20 mouse cellular contexts compared by ENCODE assay signal in the genomic region with DNA sequence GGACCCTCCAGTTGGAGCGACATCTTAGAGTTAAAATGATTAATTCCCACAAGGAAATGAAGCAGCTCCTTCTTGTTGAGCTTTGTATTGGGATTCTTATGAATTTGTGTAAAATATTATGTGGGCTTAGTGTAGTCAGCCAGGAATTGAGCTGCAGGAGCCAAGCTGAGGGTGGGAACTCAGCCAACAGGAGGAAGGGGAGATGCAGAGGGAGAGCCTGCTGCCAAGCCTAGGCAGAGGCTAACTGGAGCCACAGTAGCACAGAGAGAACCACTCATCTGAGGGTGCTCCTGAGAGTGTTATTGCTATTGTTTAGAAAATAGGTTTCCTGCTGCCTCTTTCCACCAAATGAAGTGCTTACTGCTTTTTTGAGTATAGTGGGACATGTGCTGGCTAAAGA.
DNase-seq lines count a peak whose midpoint lies in the region; ATAC-seq lines count a peak whose summit lies in the region.
"Had no signal": no experiment of that assay in that cellular context is flagged by ENCODE, and none has a peak within 500 bp of the region (broad histone marks: within the 10 kb centered on the region; RNA-seq: fewer than 3 reads in every experiment).

No protein-coding gene starts in this region.

- peaks cover 6% of the 10 kb centered on the region; the same call in 1 of the 2 replicates for H3K4me1 ChIP-seq in lung, embryonic 16.5 days (replicated peaks; ENCODE audit: control insufficient read depth, insufficient read depth, low read length)
- H3K4me1 ChIP-seq: embryonic facial prominence, embryonic 15.5 days; megakaryocyte, embryonic 14.5 days had no signal

- no peak overlapping the region for H3K4me3 ChIP-seq in lung, embryonic 16.5 days (ENCODE audit: low read length)
- H3K4me3 ChIP-seq: embryonic facial prominence, embryonic 15.5 days; gastrocnemius, adult 2 months; heart, embryonic 13.5 days; limb, embryonic 15.5 days; megakaryocyte, embryonic 14.5 days had no signal

- H3K9me3 ChIP-seq in lung, embryonic 16.5 days (ENCODE audit: control insufficient read depth, low read length): no peaks in the 10 kb centered on the region
- H3K9me3 ChIP-seq: embryonic facial prominence, embryonic 15.5 days; heart, embryonic 13.5 days; limb, embryonic 15.5 days; megakaryocyte, embryonic 14.5 days had no signal

- no peak overlapping the region for H3K9ac ChIP-seq in lung, embryonic 16.5 days (ENCODE audit: low read length)
- H3K9ac ChIP-seq: embryonic facial prominence, embryonic 15.5 days; heart, embryonic 13.5 days; limb, embryonic 15.5 days; liver, postnatal 0 days had no signal

- H3K27ac ChIP-seq in lung, embryonic 16.5 days (ENCODE audit: low read length): no peak overlapping the region
- H3K27ac ChIP-seq: embryonic facial prominence, embryonic 15.5 days; gastrocnemius, adult 2 months; heart, embryonic 13.5 days; limb, embryonic 15.5 days had no signal

- H3K36me3 ChIP-seq in lung, embryonic 16.5 days (ENCODE audit: control insufficient read depth, insufficient read depth, low read length): no peaks in the 10 kb centered on the region
- H3K36me3 ChIP-seq: embryonic facial prominence, embryonic 15.5 days; heart, embryonic 13.5 days; limb, embryonic 15.5 days had no signal

- no peaks in the 10 kb centered on the region for H3K27me3 ChIP-seq in lung, embryonic 16.5 days (ENCODE audit: control insufficient read depth, insufficient read depth, low read depth, low read length)
- H3K27me3 ChIP-seq: embryonic facial prominence, embryonic 15.5 days; heart, embryonic 13.5 days; limb, embryonic 15.5 days had no signal

- ATAC-seq in lung, embryonic 16.5 days (ENCODE audit: low read depth): peak; percentile 72
- ATAC-seq: inflammation-experienced regulatory T-cells, adult 6 months; liver, postnatal 0 days had no signal

- peak; percentile 21 to 29 for DNase-seq in cerebellum, postnatal 14 days
- no peak for DNase-seq in cerebellum, adult 9-10 months
- DNase-seq in layer of hippocampus, adult 18-20 months (ENCODE audit: low spot score in 2 of 2): peak; percentile 11 to 15
- no peak for DNase-seq in layer of hippocampus, adult 9-10 months (ENCODE audit: low spot score)
- DNase-seq in lung, postnatal 36 days: no peak
- DNase-seq in testis, postnatal 14 days (ENCODE audit: low spot score): peak; percentile 2
- no peak for DNase-seq in testis, postnatal 10 days (ENCODE audit: low spot score)
- DNase-seq: adrenal gland, postnatal 14 days; cerebellum, adult 2 months; gastrocnemius, adult 2 months; heart, postnatal 36 days; kidney, adult 8-10 months; kidney, postnatal 36 days; liver, postnatal 0 days had no signal

- 25% methylated on average over 1 of the region's 1 CpGs for WGBS in lung, embryonic 16.5 days

- no peak overlapping the region for H3K4me2 ChIP-seq in lung, embryonic 16.5 days (ENCODE audit: low read depth, low read length)
- H3K4me2 ChIP-seq: embryonic facial prominence, embryonic 15.5 days; heart, embryonic 13.5 days; limb, embryonic 15.5 days had no signal

Comparison
In these comparisons a context has a peak if more than half of its experiments do, and no peak if none do; other contexts are left out.
1. DNase-seq: peak in cerebellum, postnatal 14 days (2 of 2), layer of hippocampus, adult 18-20 months (2 of 2) and testis, postnatal 14 days (single experiment); none in cerebellum, adult 9-10 months (single experiment), layer of hippocampus, adult 9-10 months (single experiment), lung, postnatal 36 days (single experiment) and testis, postnatal 10 days (single experiment).